ENCODE assay signal across 8 mouse cellular contexts in the genomic region with DNA sequence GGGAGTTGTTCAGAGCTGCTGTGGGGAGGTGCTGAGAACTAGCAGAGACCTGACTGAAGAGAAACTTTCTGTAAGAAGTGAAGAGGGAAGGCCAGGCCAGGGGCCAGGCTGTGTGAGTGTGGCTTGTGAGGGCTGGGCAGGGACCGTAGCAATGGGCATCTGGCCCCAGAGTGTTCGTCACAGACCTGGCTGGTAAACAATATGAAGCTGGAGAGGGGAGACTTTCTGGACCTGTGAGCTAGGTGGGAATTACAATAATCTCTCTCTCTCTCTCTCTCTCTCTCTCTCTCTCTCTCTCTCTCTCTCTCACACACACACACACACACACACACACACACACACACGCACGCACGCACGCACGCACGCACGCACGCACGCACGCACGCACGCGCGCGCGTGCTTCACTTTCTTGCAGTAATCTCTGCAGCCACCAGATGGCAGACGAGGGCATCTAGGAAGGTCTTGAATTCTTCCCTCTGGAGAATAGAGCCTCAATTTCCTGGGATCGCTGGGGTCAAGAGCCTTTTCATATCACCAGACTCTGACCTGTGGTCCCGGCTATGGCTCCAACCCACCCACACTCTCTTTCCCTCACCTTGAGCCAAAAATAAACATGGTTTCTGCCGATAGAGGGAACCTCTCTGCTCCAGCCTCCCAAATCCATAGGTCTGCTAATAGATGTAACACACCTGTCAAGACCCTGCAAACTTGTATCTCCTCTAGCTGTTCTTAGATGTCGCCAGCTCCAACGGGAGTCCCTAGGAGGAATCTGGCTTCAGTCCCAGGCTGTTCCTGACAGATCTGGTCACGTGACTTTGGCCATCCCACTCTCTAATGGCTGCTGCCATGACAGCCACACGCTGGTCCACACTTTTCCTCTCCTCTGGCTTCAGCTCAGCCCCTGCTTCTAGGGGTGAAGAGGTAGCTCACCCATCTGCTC. TPM values are rescaled to one million over a fixed set of nuclear protein-coding genes. Genes with fewer than 3 reads are reported as not detected.
DNase-seq lines count a peak whose midpoint lies in the region; ATAC-seq lines count a peak whose summit lies in the region.

No protein-coding gene starts in this region.

- intact Hi-C loops in gastrocnemius, postnatal 14 days (cut with DNase I; ENCODE audit: low total_unique reads) = no loop called here
- intact Hi-C loops in left cerebral cortex, postnatal 10 days (cut with DNase I) = no loop called here

- peak; percentile 66 for ATAC-seq in inflammation-experienced regulatory T-cells, adult 6 months
- peak; percentile 91 for ATAC-seq in megakaryocyte progenitor cell, adult 5-6 weeks (replicated peaks; ENCODE audit: poor library complexity)

- peak; percentile 78 to 85 for DNase-seq in adrenal gland, adult 18-20 months (ENCODE audit: low spot score in 2 of 2)
- peak; percentile 90 for DNase-seq in embryo, embryonic 10.5 days (ENCODE audit: low spot score)
- peak; percentile 78 for DNase-seq in gastrocnemius, postnatal 14 days
- peak; percentile 77 to 86 for DNase-seq in left cerebral cortex, postnatal 10 days (ENCODE audit: extremely low spot score in 1 of 2, low spot score in 2 of 2)
- peak; percentile 93 for DNase-seq in right cerebral cortex, postnatal 14 days
- DNase-seq in urinary bladder, postnatal 36 days (ENCODE audit: low spot score in 2 of 2) = peak; percentile 71

RNA-seq across cellular contexts. Expression of gene Myo7a, which starts 16.1 kb away (rescaled TPM):
- total RNA-seq in adrenal gland, adult 18-20 months (2021) = 100 to 1,000 TPM; 117 to 127 TPM
- total RNA-seq in gastrocnemius, postnatal 14 days (2021) = 1 to 10 TPM; 4.6 to 5.4 TPM
- 1 to 10 TPM; 1.4 to 2.1 (median 1.7) TPM for polyA plus RNA-seq in inflammation-experienced regulatory T-cells, adult 6 months (2017; shearing (Covaris generic))
- total RNA-seq in left cerebral cortex, postnatal 10 days (2021) = 10 to 100 TPM; 16.5 to 16.7 TPM
- total RNA-seq in megakaryocyte progenitor cell, adult 5-6 weeks (2015) = 16.0 and 17.1 TPM in 2 replicates
- 22.0 and 29.0 TPM in 2 replicates for total RNA-seq in megakaryocyte progenitor cell, adult 5-6 weeks (2017)

RNA-seq across cellular contexts. Expression of gene Omp, which starts 42.0 kb away (rescaled TPM):
- 1 to 10 TPM in 1 of 2 experiments, not detected in 1; 4.4 TPM for total RNA-seq in adrenal gland, adult 18-20 months (2021)
- under 1 TPM in 1 of 2 experiments, not detected in 1; 0.13 TPM for total RNA-seq in gastrocnemius, postnatal 14 days (2021)
- not detected for polyA plus RNA-seq in inflammation-experienced regulatory T-cells, adult 6 months (2017; shearing (Covaris generic))
- 1 to 10 TPM in 1 of 2 experiments, under 1 TPM in 1; 0.56 to 1.2 TPM for total RNA-seq in left cerebral cortex, postnatal 10 days (2021)
- total RNA-seq in megakaryocyte progenitor cell, adult 5-6 weeks (2015) = 0.25 and 0.32 TPM in 2 replicates
- total RNA-seq in megakaryocyte progenitor cell, adult 5-6 weeks (2017) = 0.12 TPM in 1 of 2 replicates, not detected in the other

Comparison
In these comparisons a context has a peak if more than half of its experiments do, and no peak if none do; other contexts are left out.
1. Peak in every context shown above with its lines: DNase-seq and ATAC-seq.